Mouse (Mus musculus) Muller cell, postnatal 12 days (primary cell): ENCODE data around the gene Setd4.
"Not testable (repeated sequence)": the region's sequence is repeated elsewhere in the genome, so short reads cannot be mapped to it uniquely, and the experiment has no call there.

Experiments
- DNase-seq: peaks from one replicate; pipeline ENCODE4 v3.0.0-alpha.2; 2015; ENCODE audit errors: inconsistent ontology term

Setd4 gene

GRCm38 (mm10) chr16:93603439-93604212, at the start of gene Setd4:
Setd4 (minus strand) TSS chr16:93604063.
- peak; percentile 97 for DNase-seq

DNA sequence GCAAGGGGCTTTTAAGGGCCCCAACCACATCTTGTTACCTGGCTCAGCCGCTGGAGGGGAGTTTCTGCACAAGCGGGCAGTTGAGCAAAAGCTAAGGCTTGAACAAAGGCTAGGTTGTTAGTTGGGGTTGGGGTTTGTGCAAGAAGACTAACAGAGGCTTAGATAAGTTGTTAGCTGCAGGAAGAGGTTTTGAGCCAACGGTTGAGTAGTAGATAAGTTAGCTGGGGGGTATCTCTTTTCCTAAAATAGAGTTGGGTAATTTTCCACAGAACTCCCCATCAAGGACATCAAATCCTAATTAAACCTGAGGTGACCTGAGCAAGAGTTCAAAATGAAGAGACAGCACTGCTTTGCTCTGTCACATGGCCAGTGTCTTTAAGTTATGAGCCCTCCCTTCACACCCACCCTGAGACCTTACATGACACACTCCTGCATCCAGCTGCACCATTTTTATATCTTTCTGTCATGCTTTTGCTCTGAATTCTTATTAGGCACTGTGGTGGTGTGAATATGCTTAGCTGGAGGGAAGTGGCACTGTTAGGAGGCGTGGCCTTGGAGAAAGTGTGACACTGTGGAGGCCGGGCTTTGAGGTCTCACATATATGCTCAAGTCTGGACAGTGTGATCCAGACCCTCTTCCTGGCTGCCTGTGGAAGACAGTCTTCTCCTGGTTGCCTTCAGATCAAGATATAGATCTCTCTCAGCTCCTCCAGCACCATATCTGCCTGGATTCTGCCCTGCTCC, 44.7 kb upstream of the Setd4 start:
- no peak for DNase-seq

GRCm38 (mm10) chr16:93644006-93644405, 40.1 kb upstream of the Setd4 start:
- no peak for DNase-seq

- DNase-seq = no peak
These were observed 24.0 kb upstream of the Setd4 start, which contains the start of gene Gm5678 for GRCm38 (mm10) chr16:93627761-93628400. Gm5678 (plus strand) TSS chr16:93628097.

DNA sequence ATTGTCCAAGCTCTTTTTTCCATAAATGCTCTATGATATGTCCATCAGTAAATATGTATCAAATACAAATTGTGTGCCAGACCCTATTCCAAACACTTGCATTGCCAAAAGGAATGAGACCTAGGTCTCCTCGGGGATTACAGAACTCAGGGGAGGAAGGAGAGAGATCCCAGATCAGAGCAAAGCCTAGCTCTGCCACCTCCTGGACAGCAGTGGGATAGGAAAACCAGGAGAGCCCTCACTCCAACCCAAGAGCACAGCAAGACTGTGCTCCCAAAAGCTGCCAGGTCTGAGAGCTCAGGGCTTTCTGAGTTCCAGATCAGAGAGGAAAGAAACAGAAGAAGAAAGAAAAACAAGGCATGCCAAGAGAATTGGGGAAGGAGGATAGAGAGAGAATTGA, 22.9 kb upstream of the Setd4 start:
- peak; percentile 24 for DNase-seq

- no peak for DNase-seq
These were observed 20.8 kb upstream of the Setd4 start for GRCm38 (mm10) chr16:93624671-93625070.

- not testable (repeated sequence) for DNase-seq
These were observed 19.9 kb upstream of the Setd4 start for GRCm38 (mm10) chr16:93623759-93624158.

- DNase-seq = peak; percentile 23
These were observed 11.4 kb upstream of the Setd4 start for GRCm38 (mm10) chr16:93615118-93615870.

DNA sequence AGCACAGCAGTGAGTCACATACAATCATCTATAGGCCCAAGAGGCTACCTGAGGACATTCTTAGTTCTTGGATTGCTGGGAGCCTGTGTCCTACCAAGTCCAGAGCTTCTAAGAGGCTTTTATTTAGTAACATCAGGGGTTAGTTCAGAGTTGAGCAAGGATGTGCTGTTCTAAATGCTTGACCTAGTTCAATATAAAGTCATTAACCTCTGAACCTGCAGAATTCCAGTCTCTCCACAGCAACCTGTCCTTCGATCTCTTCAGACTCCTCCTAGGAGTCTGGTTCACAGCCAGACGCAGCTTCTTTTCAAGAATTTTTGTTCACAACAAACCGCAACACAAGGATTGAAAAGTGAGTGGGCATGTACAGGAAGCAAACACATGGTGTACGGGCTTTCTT, 7.1 kb upstream of the Setd4 start:
- no peak for DNase-seq

GRCm38 (mm10) chr16:93609796-93610195, 5.9 kb upstream of the Setd4 start:
- no peak for DNase-seq

DNA sequence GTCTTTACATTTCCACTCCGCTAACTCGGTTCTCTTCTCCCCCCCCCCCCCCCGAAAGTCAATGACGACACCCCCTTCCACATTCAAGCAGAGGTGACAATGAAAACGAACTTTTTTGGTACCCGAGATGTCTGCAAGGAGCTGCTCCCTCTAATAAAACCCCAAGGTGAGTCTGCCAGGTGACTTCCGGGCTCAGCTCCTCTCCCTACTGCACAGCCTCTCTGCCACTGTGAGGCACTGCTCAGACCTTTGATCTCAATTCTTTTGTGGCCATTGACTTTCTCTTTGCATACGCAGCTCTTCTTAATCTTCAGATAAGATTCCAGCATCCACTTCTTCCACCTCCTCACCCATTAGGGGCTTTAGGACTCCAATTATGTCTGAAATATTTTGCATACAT, 4.9 kb upstream of the Setd4 start:
- no peak for DNase-seq

GRCm38 (mm10) chr16:93607669-93608101, 3.8 kb upstream of the Setd4 start:
- peak; percentile 92 for DNase-seq

- DNase-seq = no peak
These were observed 2.3 kb upstream of the Setd4 start for GRCm38 (mm10) chr16:93606146-93606545.

- DNase-seq = no peak
These were observed 1.7 kb upstream of the Setd4 start, which contains the start of gene Cbr1 for GRCm38 (mm10) chr16:93605553-93605952. Cbr1 (plus strand) TSS chr16:93605853.

DNA sequence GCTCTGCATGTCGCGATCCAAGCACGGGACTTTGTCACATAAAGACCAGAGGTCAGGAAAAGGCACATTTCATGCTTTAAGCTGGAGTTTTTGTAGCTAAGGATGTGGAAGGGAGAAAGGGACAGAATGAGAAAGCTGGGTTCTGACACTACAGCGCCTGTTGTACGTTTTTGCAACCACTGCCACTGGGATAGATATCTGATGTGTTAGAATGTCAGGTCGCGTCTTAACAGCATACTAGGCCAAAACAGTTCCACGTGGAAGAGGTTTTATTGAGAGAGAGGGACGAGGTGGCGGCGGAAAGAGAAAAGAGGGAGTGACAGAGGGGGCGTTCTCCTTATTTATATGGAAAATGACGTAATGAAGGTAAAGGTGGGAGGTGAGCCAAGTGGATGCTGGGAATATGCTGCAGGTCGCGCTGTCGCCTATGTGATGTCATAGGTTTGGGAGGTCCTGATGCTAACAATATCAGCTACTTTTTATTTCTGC, 662 bp upstream of the Setd4 start:
- DNase-seq = no peak

DNA sequence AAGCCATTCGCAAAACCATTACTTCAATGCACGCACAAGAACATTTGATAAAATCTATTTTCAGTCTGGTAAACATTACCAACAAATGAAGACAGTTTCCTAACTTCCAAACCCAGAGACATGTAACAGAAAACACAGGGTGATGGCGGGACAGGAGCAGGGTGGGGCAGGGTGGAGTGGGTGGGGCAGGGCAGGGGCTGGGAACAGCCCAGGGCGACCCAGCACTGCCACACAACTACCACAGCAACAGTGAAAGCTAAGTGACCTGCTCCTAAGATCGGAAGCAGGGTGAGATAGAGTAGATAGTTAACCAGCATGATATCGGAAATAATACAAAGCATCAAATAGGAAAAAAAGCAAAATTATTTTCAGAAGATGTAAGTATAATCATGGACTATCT, 4.4 kb downstream of the Setd4 start:
- no peak for DNase-seq

GRCm38 (mm10) chr16:93597551-93597950, 6.3 kb downstream of the Setd4 start:
- DNase-seq = no peak

GRCm38 (mm10) chr16:93596807-93597206, 7.1 kb downstream of the Setd4 start:
- no peak for DNase-seq

- no peak for DNase-seq
These were observed 8.1 kb downstream of the Setd4 start for GRCm38 (mm10) chr16:93595766-93596165.

GRCm38 (mm10) chr16:93594448-93594847, 9.4 kb downstream of the Setd4 start:
- DNase-seq = no peak

GRCm38 (mm10) chr16:93593406-93593805, 10.5 kb downstream of the Setd4 start:
- DNase-seq = no peak
